Mouse (Mus musculus) liver, adult 2 months (tissue): ENCODE measurements around the gene Dnm3.

Experiments used
- CTCF ChIP-seq: fragments of 200-500 bp; IDR thresholded peaks from 2 replicates; pipeline ENCODE4 v1.5.1; 2011; ENCODE audit warnings: low read depth, low read length, control low read depth
- POLR2A ChIP-seq: fragments of 200-500 bp; IDR thresholded peaks from 2 replicates; pipeline ENCODE4 v1.6.1; 2011; ENCODE audit warnings: low read length, control low read depth; ENCODE audit not compliant: insufficient read depth; ENCODE audit errors: extremely low read depth

GRCm38 (mm10) chr1:161955846-161956245 lies 522.0 kb downstream of the Dnm3 start:
- TF ChIP-seq CTCF (no peak), POLR2A (no peak)
